Mouse (Mus musculus) stomach, embryonic 15.5 days (tissue): ENCODE results near the gene Sprr2j-ps. TPM values are rescaled to one million over a fixed set of nuclear protein-coding genes. Genes with fewer than 3 reads are reported as not detected.

ENCODE experiments used
- ATAC-seq: fragments of 200-750 bp; cut with Nextera tagmentation; 2 replicates; pipeline ENCODE4 v1.8.0; 2017; ENCODE audit warnings: low read depth, moderate number of reproducible peaks, moderate TSS enrichment; ENCODE audit not compliant: insufficient read depth, low FRiP score
- H3K27ac ChIP-seq: fragments of 300-500 bp; sonication (generic); 2 replicates; pipeline ENCODE4 v1.5.1; 2015; ENCODE audit warnings: mild to moderate bottlenecking, inconsistent platforms
- H3K27me3 ChIP-seq: fragments of 300-500 bp; sonication (generic); replicated peaks from 2 replicates; pipeline ENCODE4 v1.6.1; 2015; ENCODE audit warnings: inconsistent platforms
- H3K36me3 ChIP-seq: fragments of 300-500 bp; sonication (generic); 2 replicates; pipeline ENCODE4 v1.6.1; 2015; ENCODE audit warnings: inconsistent platforms
- H3K4me1 ChIP-seq: fragments of 300-500 bp; sonication (generic); 2 replicates; pipeline ENCODE4 v1.6.1; 2015; ENCODE audit warnings: inconsistent platforms
- H3K4me2 ChIP-seq: fragments of 300-500 bp; sonication (generic); 2 replicates; pipeline ENCODE4 v1.6.1; 2015; ENCODE audit warnings: mild to moderate bottlenecking, inconsistent platforms
- H3K4me3 ChIP-seq: fragments of 300-500 bp; sonication (generic); replicated peaks from 2 replicates; pipeline ENCODE4 v1.5.1; 2015; ENCODE audit warnings: inconsistent platforms
- H3K9ac ChIP-seq: fragments of 300-500 bp; sonication (generic); 2 replicates; pipeline ENCODE4 v1.6.1; 2015; ENCODE audit warnings: inconsistent platforms
- H3K9me3 ChIP-seq: fragments of 300-500 bp; sonication (generic); 2 replicates; pipeline ENCODE4 v1.6.1; 2016; ENCODE audit warnings: inconsistent platforms
- WGBS: fragments of 180-500 bp; shearing (Covaris S2); methylation state at CpG from one replicate; pipeline ENCODE4 v1.1.7; 2015; 5-methylcytosine and 5-hydroxymethylcytosine counted together
- polyA plus RNA-seq: library from polyadenylated mRNA; unstranded; fragments of >200 nt; fragmentation: Nextera tagmentation; extraction: Ambion mirVana; gene quantifications from 2 replicates; pipeline ENCODE4 v1.2.1, GENCODE M21; 2015

Gene Sprr2j-ps
- polyA plus RNA-seq, result 1.2 TPM in 1 of 2 replicates, not detected in the other

- H3K9ac ChIP-seq, result no peak within 1 kb of the TSS
- WGBS, result 89% methylated on average over 2 of the region's 2 CpGs
- ATAC-seq, result no peak
- H3K4me2 ChIP-seq, result no peak within 1 kb of the TSS
- no peaks in the 10 kb centered on the region for H3K4me1 ChIP-seq
- no peaks in the 10 kb centered on the region for H3K9me3 ChIP-seq
- no peak within 1 kb of the TSS for H3K4me3 ChIP-seq
- no peak within 1 kb of the TSS for H3K27ac ChIP-seq
- H3K27me3 ChIP-seq, result no peaks in the 10 kb centered on the region
- H3K36me3 ChIP-seq, result no peaks in the 10 kb centered on the region
Measured at GRCm38 (mm10) chr3:92417782-92418181, at the start of gene Sprr2j-ps. TSS of gene Sprr2j-ps (plus strand) at chr3:92418082.

- H3K4me1 ChIP-seq, result no peaks in the 10 kb centered on the region
- H3K4me3 ChIP-seq, result no peak overlapping the region
- no peaks in the 10 kb centered on the region for H3K9me3 ChIP-seq
- no peak overlapping the region for H3K9ac ChIP-seq
- no peak for ATAC-seq
- H3K36me3 ChIP-seq, result no peaks in the 10 kb centered on the region
- 79% methylated on average over 2 of the region's 2 CpGs for WGBS
- H3K27me3 ChIP-seq, result no peaks in the 10 kb centered on the region
- no peak overlapping the region for H3K27ac ChIP-seq
- H3K4me2 ChIP-seq, result no peak overlapping the region
Measured at GRCm38 (mm10) chr3:92373613-92374012, 44.3 kb upstream of the Sprr2j-ps start.

GRCm38 (mm10) chr3:92385385-92385784, 32.5 kb upstream of the Sprr2j-ps start, which contains the start of gene Sprr2h:
TSS of gene Sprr2h (plus strand) at chr3:92385685.
- Histone ChIP-seq H3K27me3 (no peaks in the 10 kb centered on the region), H3K4me1 (no peaks in the 10 kb centered on the region), H3K9ac (no peak within 1 kb of the TSS), H3K9me3 (no peaks in the 10 kb centered on the region), H3K4me2 (no peak within 1 kb of the TSS), H3K4me3 (no peak within 1 kb of the TSS), H3K27ac (no peak within 1 kb of the TSS), H3K36me3 (no peaks in the 10 kb centered on the region)
- ATAC-seq, result no peak
- 75% methylated on average over 1 of the region's 1 CpGs for WGBS

GRCm38 (mm10) chr3:92394301-92394700, 23.6 kb upstream of the Sprr2j-ps start:
- H3K4me3 ChIP-seq, result no peak overlapping the region
- H3K9me3 ChIP-seq, result no peaks in the 10 kb centered on the region
- H3K4me1 ChIP-seq, result no peaks in the 10 kb centered on the region
- ATAC-seq, result no peak
- no peaks in the 10 kb centered on the region for H3K27me3 ChIP-seq
- no peaks in the 10 kb centered on the region for H3K36me3 ChIP-seq
- 46% methylated on average over 1 of the region's 1 CpGs for WGBS
- no peak overlapping the region for H3K27ac ChIP-seq
- H3K9ac ChIP-seq, result no peak overlapping the region
- no peak overlapping the region for H3K4me2 ChIP-seq

GRCm38 (mm10) chr3:92407691-92408090, 10.2 kb upstream of the Sprr2j-ps start, which contains the start of gene Sprr2i:
TSS of gene Sprr2i (plus strand) at chr3:92407991.
- no peaks in the 10 kb centered on the region for H3K4me1 ChIP-seq
- H3K27me3 ChIP-seq, result no peaks in the 10 kb centered on the region
- ATAC-seq, result no peak
- H3K9ac ChIP-seq, result no peak within 1 kb of the TSS
- H3K27ac ChIP-seq, result no peak within 1 kb of the TSS
- no peak within 1 kb of the TSS for H3K4me2 ChIP-seq
- no peak within 1 kb of the TSS for H3K4me3 ChIP-seq
- no peaks in the 10 kb centered on the region for H3K9me3 ChIP-seq
- WGBS, result 92% methylated on average over 2 of the region's 2 CpGs
- H3K36me3 ChIP-seq, result no peaks in the 10 kb centered on the region

- no peaks in the 10 kb centered on the region for H3K36me3 ChIP-seq
- no peaks in the 10 kb centered on the region for H3K4me1 ChIP-seq
- no peaks in the 10 kb centered on the region for H3K27me3 ChIP-seq
- no peak within 1 kb of the TSS for H3K27ac ChIP-seq
- no peak for ATAC-seq
- no peaks in the 10 kb centered on the region for H3K9me3 ChIP-seq
- H3K4me2 ChIP-seq, result no peak within 1 kb of the TSS
- H3K4me3 ChIP-seq, result no peak within 1 kb of the TSS
- WGBS, result 85% methylated on average over 6 of the region's 6 CpGs
- H3K9ac ChIP-seq, result no peak within 1 kb of the TSS
Measured at GRCm38 (mm10) chr3:92429323-92429722, 11.4 kb downstream of the Sprr2j-ps start, which contains the start of gene Gm9774. TSS of gene Gm9774 (minus strand) at chr3:92429423.

- no peak within 1 kb of the TSS for H3K4me3 ChIP-seq
- no peak within 1 kb of the TSS for H3K4me2 ChIP-seq
- WGBS, result 88% methylated on average over 2 of the region's 2 CpGs
- H3K9ac ChIP-seq, result no peak within 1 kb of the TSS
- H3K27me3 ChIP-seq, result no peaks in the 10 kb centered on the region
- no peaks in the 10 kb centered on the region for H3K4me1 ChIP-seq
- no peak for ATAC-seq
- no peak within 1 kb of the TSS for H3K27ac ChIP-seq
- no peaks in the 10 kb centered on the region for H3K36me3 ChIP-seq
- H3K9me3 ChIP-seq, result no peaks in the 10 kb centered on the region
Measured at GRCm38 (mm10) chr3:92432282-92432681, 14.4 kb downstream of the Sprr2j-ps start, which contains the start of gene Sprr2k. TSS of gene Sprr2k (plus strand) at chr3:92432582.

DNA sequence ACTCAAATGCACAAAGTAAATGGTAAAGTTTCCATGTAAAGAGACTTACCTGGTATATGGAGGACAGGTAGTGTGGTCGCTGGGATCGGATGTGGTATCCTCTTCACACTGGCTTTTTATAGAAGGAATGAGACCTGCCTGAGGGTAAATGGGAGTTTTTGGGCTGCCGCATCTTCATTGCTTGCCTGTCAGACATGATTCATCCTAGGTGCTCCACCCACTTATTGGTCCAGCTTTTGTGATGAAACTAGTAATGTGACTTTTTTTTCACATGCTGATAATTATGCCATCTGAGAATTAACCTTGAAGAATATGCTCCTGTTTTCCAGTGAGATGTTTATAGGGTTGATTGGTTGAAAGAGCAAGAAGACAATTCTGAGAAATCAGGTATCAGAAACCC, 20.8 kb downstream of the Sprr2j-ps start, which contains the start of gene Sprr1b:
Sprr1b (minus strand) TSS at position 101 of the 400 bp plus-strand sequence.
- Histone ChIP-seq H3K4me2 (no peak within 1 kb of the TSS), H3K4me1 (no peaks in the 10 kb centered on the region), H3K36me3 (no peaks in the 10 kb centered on the region), H3K9ac (no peak within 1 kb of the TSS), H3K27ac (no peak within 1 kb of the TSS), H3K9me3 (no peaks in the 10 kb centered on the region), H3K27me3 (no peaks in the 10 kb centered on the region), H3K4me3 (no peak within 1 kb of the TSS)
- no peak for ATAC-seq
- WGBS, result 96% methylated on average over 3 of the region's 3 CpGs

GRCm38 (mm10) chr3:92440177-92440576, 22.3 kb downstream of the Sprr2j-ps start:
- Histone ChIP-seq H3K4me1 (no peaks in the 10 kb centered on the region), H3K4me2 (no peak overlapping the region)
- WGBS, result 80% methylated on average over 3 of the region's 3 CpGs

GRCm38 (mm10) chr3:92455151-92455550, 37.3 kb downstream of the Sprr2j-ps start:
- Histone ChIP-seq H3K4me1 (no peaks in the 10 kb centered on the region), H3K9ac (no peak overlapping the region), H3K27me3 (no peaks in the 10 kb centered on the region), H3K27ac (no peak overlapping the region), H3K9me3 (no peaks in the 10 kb centered on the region), H3K4me2 (no peak overlapping the region), H3K36me3 (no peaks in the 10 kb centered on the region), H3K4me3 (no peak overlapping the region)
- ATAC-seq, result no peak
- WGBS, result 83% methylated on average over 5 of the region's 5 CpGs

More at GRCm38 (mm10) chr3:92440177-92440576, 22.3 kb downstream of the Sprr2j-ps start:
- H3K27me3 ChIP-seq, result no peaks in the 10 kb centered on the region
- no peak overlapping the region for H3K27ac ChIP-seq
- no peaks in the 10 kb centered on the region for H3K36me3 ChIP-seq
- no peak overlapping the region for H3K4me3 ChIP-seq
- no peak overlapping the region for H3K9ac ChIP-seq
- ATAC-seq, result no peak
- H3K9me3 ChIP-seq, result no peaks in the 10 kb centered on the region

DNA sequence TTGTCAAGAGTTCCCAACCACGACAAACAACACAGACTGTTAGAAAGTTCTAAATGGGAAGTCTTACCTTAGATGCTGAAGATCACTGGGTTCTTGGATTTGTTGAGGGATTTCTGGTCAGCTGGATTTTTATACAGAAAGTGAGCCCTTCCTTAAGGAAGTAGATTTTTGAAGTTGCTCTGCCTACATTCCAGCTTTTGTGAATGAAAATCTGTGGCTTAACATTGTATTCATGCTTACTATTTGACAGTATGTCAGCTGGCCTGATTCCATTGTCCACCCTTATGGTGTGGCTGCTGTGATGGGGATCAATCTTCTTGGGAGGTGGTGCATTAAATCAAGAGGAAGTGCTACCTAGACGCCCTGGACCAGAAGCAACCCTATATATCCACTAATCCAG, 40.7 kb downstream of the Sprr2j-ps start, which contains the start of gene Sprr3:
Sprr3 (minus strand) TSS at position 101 of the 400 bp plus-strand sequence.
- H3K4me3 ChIP-seq, result no peak within 1 kb of the TSS
- ATAC-seq, result no peak
- H3K36me3 ChIP-seq, result no peaks in the 10 kb centered on the region
- no peak within 1 kb of the TSS for H3K27ac ChIP-seq
- H3K9ac ChIP-seq, result no peak within 1 kb of the TSS
- no peaks in the 10 kb centered on the region for H3K4me1 ChIP-seq
- H3K9me3 ChIP-seq, result no peaks in the 10 kb centered on the region
- H3K27me3 ChIP-seq, result no peaks in the 10 kb centered on the region
- 62% methylated on average over 2 of the region's 2 CpGs for WGBS
- no peak within 1 kb of the TSS for H3K4me2 ChIP-seq

- Histone ChIP-seq H3K4me2 (no peak overlapping the region), H3K4me1 (no peaks in the 10 kb centered on the region), H3K27me3 (no peaks in the 10 kb centered on the region), H3K9me3 (no peaks in the 10 kb centered on the region), H3K27ac (no peak overlapping the region), H3K36me3 (no peaks in the 10 kb centered on the region), H3K4me3 (no peak overlapping the region), H3K9ac (no peak overlapping the region)
- WGBS, result 64% methylated on average over 1 of the region's 1 CpGs
- no peak for ATAC-seq
Measured at GRCm38 (mm10) chr3:92466576-92466975, 48.7 kb downstream of the Sprr2j-ps start.

DNA sequence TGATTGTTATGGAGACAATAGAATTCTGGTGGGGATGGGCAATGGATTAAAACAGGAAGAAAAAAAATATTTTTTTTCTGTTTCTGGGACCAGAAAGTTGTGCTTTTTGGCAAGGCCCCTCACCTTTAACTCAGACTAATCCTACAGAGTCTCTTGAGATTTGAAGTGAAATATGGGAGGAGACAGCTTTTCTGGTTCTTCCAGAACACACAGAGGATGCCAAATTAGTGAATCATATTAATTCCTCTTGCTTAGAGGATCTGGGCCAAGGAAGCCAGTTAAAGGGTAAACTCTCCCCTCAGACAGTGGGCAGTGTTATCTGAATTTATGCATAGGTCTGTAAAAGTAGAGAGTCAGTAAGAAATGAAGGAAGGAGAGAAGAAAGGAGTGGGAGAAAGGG, 49.5 kb downstream of the Sprr2j-ps start:
- Histone ChIP-seq H3K4me3 (no peak overlapping the region), H3K27ac (no peak overlapping the region), H3K36me3 (no peaks in the 10 kb centered on the region), H3K4me1 (no peaks in the 10 kb centered on the region), H3K9me3 (no peaks in the 10 kb centered on the region), H3K9ac (no peak overlapping the region), H3K4me2 (no peak overlapping the region), H3K27me3 (no peaks in the 10 kb centered on the region)
- no peak for ATAC-seq
